Mouse (Mus musculus) v-Abl transformed pro-B cells (cell line): ENCODE measurements around the gene Olfr727.

ENCODE experiments used
- in situ Hi-C, 2 experiments: fragments of 400-800 bp; cut with MboI; formaldehyde crosslinking; loops; one replicate each; pipeline ENCODE4 v1.15.1; 2025; ENCODE audit not compliant: unreplicated experiment in 2 of 2

Olfr727 gene

DNA sequence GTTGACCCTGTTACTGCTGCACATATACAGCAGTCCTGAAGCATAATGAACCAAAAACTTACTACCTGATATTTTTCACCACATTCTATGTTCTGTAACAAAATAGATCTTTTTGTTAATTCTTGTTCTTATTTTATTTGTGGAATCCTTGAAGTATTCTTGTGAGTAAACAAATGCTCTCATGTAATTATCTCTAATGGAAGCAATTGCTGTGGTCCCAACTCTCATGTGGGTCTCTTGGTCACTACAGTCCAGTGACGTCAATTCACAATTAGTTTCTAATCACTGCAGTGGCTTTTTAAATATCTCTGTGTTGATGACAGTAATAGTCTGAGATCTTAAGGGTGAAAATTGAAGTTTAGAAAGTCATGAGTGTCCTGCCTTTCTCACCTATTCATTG, at the start of gene Olfr727:
Gene Olfr727, plus strand, starts transcription at position 301 of the 400 bp plus-strand sequence.
- in situ Hi-C loops: no loop called here

DNA sequence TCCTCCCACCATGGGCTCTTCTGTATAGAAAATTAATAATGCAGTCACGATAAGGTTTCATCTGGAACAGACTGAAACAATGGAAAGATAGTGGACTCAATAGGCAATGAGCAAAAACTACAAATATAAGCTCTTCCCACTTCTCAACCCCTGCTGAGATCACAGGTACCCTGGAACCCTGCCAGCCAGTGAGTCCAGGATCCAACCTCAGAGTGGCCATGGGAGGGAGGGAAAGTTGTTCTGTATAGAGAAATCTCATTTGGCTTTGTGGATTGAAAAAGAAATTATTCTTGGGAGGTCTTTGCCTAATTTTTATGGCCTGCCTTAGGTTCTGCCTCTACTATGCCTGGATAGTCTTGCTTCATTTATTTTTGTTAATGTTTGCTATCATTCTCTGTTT, 32.1 kb upstream of the Olfr727 start, which contains the start of gene Olfr726:
Gene Olfr726, minus strand, starts transcription at position 101 of the 400 bp plus-strand sequence.
- in situ Hi-C loops: no loop called here

DNA sequence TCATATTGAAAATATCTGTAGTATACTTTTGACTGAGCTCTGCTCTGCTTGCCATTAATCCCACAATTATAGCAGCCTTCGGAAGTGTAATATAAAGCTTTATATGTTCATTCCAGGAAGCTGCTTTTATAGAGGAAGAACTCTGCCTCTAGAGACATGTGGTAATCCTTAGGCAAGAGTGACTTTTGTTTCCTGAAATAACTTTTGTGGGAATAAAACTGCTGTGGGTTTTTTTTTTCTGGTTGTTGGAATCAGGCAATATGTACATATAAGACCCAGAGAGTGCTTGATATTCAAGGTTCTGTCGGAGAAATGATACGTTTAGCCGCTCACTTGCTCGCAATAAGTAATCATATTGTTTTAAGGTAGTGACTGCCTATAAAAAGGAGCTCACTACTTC, 19.6 kb downstream of the Olfr727 start, which contains the start of gene Olfr728:
Gene Olfr728, minus strand, starts transcription at position 101 of the 400 bp plus-strand sequence.
- in situ Hi-C loops: no loop called here

DNA sequence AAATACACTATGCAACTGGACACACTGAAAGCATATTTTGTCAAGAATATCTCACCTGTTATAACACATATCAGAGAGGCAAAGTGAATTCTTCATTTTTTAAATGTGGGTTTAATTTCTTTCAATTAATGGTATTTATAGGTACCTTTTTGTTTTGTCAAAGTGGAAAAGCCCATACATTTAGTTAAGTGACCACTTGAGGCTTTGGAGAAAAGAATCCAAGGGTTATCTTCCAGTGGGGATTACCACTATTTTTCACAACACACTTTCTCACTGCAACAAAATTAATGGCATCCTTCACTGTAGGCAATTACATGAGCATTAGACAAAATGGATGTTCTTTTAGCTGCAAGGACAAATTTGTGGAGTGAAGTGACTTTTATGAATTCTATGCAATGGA, 29.8 kb downstream of the Olfr727 start, which contains the start of gene Olfr729:
Gene Olfr729, minus strand, starts transcription at position 101 of the 400 bp plus-strand sequence.
- in situ Hi-C loops: no loop called here
